Mouse (Mus musculus) NIH3T3 (cell line): ENCODE results near the gene Myl12a.

Experiments
- DNase-seq: peaks from one replicate; pipeline ENCODE4 v3.0.0-alpha.2; 2012; ENCODE audit warnings: low read depth

Gene Myl12a

DNA sequence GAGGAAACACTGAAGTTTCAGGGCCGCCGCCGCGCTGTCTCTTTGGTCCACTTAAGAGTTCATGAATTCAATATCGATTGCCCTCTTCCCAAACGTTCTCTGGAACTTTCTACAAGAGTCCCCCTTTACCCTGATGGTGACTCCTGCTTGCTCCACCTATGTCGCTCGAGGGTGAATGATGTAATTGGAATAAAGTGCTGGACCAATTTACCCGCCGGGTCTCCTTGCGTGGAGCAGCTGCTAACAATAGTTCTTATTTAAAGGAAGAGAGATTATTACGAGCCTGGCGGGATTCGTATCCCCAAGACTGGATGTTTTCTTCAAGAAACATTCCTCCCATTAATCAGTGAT, at the start of gene Myl12a:
Myl12a (minus strand) TSS at position 135 of the 351 bp plus-strand sequence.
- no peak for DNase-seq

DNA sequence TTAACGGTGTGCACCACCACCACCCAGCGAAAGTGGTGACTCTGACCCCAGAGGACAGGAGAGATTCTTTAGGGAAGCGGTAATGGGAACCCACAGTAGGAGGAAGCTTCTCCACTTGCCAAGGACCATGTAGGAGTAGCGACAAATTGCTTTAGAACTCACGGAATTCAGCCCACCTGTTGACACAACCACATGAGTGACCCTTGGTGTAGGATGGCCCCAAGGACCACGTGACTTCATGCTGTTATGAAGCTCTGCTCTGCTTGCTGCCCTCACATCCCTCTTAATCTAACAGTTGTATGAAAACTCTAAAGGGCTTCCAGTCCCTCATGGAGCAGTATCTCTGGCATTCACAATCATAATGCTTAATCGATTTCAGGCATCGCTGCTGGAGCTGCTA, 46.6 kb upstream of the Myl12a start:
- peak; percentile 27 for DNase-seq

DNA sequence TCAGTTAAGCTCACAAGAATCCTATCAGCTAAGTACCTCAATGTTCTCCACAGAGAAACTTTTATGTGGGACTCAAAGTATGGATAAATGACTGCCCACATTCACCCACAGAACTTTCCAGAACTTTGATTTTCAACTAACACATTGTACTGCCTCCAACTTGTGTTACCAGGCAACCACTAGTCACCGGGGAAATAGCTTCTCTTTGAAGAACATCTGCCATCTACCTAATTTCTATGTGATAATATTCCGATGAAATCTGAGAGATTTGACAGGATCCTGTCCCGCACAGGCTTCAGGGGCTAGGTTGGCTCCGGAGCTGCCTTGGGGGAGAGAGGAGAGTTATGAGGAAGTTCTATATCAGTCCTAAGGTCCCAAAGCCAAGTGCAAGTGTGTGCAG, 44.2 kb upstream of the Myl12a start:
- DNase-seq, result no peak

DNA sequence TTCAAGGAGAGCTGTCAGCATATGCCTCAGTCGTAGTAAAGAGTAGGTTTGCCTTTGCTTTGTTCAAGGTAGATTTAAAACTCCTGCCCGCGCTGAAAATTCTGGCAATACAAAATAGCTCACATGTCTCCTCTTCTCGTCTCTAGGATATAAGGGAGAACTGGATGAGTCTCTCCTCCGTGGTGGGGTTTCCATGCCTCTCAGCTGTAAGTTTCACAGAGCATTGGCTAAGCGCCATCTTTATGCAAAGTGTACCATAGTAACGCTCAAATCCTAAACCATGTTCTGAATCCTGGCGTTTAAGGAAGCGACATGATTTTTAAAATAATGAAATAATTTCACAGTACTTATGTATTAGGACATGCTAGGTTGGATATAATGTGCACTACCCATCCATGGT, 42.9 kb upstream of the Myl12a start:
- DNase-seq, result no peak

DNA sequence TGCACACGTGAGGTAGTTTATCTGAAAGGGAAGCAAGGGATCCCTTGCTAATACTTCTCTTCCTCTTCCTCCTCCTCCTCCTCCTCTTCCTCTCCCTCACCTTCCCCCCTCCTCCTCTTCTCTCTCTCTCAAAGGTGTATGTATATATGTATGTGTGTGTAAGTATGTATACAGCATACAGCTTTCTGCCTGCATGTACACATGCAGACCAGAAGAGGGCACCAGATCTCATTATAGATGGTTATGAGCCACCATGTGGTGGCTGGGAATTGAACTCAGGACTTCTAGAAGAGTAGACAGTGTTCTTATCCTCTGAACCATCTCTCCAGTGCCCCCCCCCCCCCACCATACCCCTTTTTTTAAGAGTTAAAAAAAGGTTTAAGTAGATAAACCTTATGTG, 40.0 kb upstream of the Myl12a start:
- no peak for DNase-seq

DNA sequence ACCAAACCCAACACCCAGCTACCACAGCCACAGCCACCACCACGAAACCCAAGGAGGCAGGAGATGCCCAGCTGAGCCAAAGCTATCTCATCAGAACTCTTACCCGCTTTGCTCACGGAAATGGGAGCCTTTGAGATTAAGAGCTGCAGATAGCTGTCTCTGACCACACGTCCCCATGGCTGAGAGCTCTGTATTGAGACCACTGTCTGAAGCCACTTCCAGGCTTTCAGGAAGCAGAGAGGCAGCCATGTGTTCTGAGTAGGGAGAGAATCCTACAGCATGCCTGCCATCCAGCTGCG, 37.9 kb upstream of the Myl12a start:
- DNase-seq, result no peak

DNA sequence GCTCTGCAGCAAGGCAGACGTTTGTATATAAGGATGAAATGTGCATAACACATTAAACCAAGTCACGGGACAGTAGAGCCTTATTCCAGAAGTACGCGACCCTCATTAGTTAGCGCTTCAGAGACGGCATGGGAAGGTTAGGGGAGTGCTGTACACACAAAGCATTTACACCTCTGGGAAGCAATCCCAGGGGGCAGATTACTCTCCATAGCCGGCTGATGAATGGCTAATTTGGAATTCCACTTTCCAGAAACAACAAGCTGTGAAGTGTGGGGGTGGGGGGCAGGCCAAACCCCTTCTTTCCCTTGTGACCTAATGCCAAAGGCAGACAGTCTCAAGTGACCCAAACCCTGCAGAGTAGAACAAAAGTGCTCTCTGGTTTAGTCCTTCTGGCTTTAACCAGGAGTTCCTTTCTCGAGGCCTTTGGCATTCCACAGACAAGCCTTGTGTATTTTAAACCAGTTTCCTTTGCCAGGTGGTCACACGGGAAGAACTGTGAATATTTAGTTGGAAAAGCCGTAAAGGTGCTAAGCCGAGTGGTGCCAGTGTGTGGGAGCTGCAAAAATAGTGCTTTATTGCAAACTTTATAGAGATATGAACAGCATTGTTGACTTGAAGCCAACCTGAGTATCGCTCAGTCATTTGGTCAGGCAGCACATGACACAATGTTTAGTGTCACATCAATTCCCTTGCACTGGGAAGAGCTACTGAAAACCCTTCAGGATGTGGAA, 37.3 kb upstream of the Myl12a start:
- peak; percentile 48 for DNase-seq

DNA sequence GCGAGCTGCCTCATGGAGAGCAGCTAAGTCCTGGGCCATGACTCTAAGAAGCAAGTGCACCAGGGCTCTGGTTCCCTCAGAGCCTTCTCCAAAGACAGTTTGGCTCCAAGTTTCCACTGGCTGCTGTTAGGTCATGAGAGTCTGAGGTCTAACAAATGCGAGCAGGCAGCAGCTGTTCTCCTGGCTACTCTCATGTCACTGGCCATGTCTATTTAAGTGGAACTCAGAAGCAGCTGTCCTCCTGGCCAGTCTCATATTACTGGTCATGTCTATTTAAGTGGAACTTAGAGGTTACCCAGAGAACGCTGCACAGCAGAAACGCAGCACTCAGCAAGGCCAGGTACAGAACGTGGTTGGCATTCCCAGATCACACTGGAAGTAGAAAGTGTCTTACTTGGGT, 36.1 kb upstream of the Myl12a start:
- DNase-seq, result no peak

DNA sequence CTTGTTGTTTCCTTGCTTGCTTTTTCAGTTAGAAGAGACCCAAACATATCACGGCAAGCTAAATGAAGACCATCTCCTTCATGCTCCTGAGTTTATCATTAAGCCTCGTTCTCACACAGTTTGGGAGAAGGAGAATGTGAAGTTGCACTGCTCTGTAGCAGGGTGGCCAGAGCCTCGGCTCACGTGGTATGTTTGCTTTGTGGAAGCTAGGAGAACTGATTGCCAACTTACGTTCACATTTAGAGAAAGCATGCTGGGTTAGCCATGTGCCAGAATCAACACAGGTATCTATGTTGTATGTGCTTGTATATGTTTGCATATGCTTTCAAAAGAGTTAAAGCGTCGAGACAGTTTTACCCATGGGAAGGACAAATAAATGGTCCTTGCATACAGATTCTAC, 34.5 kb upstream of the Myl12a start:
- no peak for DNase-seq

DNA sequence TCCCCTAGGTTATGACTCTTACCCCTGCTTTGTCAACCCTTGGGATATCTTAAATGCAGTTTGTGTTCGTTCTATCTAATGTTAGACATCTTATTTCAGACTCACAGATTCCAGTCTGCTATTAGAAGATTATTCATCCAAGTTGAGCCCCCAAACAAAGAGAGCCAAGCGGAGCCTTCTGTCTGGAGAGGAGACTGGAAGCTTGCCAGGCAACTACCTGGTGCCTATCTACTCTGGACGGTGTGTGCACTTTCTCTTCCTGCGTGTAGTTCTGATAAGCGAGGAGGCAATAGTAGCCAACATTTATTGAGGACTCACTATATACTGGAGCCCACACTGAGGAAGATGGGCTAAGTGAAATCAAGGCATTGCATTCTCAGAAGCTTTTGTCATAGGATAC, 31.8 kb upstream of the Myl12a start:
- no peak for DNase-seq

DNA sequence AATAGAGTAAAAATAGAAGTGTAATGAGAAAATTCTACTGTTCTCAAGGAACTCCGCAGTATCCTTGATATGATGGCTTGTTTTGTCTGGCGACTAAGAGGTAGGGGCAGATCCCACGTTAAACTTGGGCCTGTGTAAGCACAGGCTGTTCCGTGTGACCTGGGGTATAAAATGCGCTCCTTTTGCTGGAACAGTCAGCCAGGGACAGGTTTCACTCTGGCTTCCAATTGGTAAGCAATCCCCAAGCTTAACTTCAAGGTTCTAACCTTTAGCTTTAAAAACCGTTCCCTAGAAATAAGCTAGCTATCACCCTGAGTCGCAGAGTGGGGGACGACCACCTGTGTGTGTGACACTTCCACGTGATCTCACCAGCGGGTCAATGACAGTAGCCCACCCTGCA, 30.0 kb upstream of the Myl12a start:
- DNase-seq, result no peak

DNA sequence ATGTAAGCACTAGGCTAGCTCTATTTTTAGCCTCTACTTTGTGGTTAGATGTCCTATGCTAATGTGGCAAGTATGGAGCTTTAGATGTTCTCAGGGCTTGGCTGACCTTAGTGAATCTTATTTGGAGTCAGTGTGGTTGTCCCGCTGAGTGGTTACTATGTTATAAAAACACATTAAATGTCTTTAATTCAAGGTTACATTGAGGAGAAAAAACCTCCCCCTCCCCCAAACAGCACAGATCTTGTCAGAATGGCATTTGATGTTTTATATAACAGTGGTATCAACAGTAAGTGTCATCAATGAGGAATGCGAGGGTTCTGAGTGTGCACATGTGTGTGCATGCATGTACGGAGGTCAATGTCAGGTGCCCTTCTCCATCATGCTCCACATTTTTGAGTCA, 24.5 kb upstream of the Myl12a start:
- no peak for DNase-seq

DNA sequence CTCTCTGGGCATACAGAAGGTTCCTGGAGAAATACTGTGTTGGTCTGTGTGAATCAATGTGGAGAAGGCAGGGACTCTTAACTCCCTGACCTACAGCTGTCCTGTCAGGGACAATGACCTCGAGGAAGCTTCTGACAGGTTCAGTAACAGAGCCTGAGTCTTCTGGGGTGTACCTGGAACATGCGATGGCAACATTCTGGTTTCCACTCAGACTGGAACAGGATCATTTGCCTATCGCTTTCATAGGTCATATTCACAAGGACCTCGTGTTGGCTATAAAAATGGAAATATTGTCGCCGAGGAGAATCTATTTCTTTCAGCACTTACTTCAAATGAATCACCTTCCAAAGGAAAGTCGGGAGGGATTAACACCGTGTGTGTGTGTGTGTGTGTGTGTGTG, 23.2 kb upstream of the Myl12a start:
- no peak for DNase-seq

DNA sequence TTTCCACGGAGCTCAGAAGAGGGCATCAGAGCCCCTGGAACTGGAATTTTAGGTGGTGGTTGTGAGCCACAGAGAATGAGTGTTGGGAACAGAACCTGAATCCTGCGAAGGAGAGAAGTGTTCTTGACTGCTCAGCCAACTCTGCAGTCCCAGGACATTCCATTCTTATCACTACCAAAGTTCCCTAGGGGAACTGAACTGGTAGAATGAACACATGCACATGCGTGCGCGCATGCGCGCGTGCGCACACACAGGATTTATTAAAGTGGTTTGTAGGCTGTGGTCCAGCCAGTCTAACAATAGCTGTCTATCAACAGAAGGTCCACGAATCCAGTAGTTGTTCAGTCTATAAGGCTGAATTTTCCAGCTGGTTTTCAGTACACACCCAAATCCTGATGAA, 21.4 kb upstream of the Myl12a start:
- no peak for DNase-seq

DNA sequence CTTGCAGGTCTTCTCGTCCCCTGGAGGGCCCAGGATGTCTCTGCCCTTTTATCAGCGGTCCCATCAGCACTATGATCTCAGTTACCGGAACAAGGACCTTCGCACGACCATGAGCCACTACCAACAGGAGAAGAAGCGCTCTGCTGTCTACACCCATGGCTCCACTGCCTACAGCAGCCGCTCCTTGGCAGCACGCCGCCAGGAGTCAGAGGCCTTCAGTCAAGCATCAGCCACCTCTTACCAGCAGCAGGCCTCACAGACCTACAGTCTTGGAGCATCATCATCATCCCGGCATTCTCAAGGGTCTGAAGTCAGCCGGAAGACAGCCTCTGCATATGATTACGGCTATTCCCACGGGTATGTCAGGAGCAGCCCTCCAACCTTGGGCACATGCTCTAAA, 20.2 kb upstream of the Myl12a start:
- DNase-seq, result no peak

DNA sequence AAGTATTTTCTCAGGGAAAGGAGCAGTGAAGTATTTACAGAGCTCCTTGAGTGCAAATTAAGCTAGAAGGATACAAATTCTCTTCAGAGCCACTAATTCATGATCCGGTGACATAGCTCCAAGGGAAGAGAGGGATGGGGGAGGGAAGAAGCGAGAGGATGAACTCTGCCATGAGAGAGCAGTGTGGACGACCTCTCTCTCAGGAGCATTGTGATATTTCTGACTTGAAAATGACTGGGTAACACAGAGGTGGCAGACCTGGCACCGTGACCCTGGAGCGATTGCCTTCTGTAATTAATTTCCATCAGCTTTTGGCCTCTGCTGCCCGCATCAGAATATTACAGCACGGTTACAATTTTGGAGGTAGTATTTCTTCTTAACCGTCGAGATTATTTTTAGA, 17.2 kb upstream of the Myl12a start:
- DNase-seq, result no peak

DNA sequence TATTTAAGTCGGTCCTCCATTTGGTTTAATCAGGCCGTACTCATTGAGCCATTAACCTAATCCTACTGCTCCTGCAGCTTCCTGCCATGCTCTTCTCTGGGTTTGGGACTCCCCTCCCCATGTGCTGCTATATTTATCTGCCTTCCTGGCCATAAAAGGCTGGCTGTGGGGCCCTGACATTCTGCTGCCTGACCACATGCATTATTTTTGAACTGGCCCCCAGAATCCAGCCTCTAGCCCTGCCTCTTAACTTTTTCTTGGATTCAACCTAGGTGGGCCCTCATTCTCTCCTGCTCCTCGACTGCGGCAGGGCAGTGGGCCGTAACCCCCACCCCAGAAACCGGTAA, 16.6 kb upstream of the Myl12a start:
- DNase-seq, result no peak

DNA sequence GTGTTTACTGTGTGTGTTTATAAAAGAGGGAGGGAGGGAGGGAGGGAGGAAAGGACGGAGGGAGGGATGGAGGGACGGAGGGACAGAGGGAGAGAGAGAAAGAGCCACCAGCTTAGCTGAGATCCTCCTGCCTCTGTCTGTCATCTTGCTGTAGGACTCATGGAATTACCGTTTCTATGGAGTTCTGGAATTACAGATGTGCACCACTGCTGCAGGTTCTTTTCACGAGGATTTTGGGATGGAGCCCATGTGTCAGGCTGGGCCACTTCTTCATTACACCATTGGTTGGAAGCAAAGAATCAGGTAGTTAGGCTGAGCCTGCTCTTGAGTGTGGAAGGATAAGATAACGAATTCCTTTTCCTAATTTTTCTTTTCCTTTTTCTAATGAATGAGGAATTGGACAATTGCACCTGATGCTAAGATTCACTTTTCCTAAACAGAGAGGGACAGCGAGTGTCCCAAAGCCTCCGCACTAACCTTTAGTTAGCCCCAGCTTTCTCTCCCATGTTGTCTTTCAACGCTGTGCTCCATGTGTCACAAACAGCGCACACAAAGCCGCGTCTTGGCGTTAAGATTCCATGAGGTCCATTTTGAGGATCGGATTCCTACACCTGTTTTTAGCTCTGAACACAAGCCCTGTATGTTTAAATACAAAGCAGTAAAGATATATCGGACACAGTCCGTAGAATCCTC, 16.1 kb upstream of the Myl12a start:
- DNase-seq, result no peak

DNA sequence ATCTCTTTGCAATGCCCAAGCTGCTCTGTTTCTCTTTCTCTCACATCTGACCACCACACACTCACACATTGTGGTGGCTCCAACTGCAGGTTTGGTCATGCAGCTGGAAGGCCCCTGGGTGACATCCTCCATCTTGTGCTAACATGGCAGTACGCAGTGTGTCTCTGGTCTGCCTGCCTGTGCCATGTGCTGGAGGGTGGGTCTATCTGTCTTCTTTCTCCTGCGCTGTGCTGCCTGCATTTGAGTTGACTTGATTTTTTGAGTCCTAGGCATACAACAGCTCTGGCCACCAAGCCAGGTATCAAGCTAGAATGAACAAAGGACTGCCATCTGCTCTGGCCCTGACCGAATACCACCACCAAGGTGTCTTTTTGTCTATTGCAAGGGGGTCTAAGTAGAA, 15.5 kb upstream of the Myl12a start:
- DNase-seq, result no peak

DNA sequence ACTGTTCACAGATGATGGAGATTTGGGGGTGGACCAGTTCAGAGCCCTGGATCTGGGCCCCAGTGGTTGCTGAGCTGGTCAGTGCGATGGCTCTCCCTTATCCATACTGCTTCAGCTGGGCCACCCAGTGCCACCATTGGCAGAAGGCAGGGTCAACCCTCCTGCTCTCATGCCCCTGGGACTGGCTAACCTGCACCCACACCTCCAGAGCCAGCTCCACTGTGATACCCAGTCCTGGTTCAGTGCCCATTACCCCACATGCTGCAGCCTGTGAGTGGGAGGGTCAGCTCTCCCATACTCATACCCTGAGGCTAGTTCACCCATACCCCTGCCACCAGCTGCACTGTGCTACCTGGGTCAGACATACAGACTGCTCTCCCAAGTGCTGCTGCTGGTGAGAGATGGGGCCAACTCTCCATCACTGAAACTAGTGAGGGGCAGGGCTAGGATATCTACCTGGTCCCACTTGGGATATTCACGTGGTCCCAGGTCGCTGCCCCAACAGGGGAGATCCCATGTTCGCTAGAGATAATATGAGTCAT, 14.8 kb upstream of the Myl12a start:
- DNase-seq, result no peak

DNA sequence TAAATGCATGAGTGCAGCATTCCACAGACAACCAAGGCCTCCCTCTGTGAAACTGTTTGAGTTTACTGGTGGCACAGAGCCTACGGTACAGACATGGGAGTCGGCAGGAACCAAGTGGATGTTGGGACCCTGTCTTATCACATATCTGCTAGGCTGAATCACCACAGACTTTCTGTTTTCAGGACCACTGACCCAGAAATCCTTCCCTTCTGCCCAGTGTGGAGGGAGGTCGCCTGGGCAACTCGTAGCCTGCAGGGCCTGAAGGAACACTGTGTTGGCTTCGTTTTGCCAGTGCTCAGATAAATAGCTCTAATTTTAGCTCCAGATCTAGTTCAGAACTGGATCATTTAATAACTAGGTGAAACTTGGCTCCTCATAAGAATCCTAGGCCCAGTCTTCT, 12.2 kb upstream of the Myl12a start:
- DNase-seq, result no peak

DNA sequence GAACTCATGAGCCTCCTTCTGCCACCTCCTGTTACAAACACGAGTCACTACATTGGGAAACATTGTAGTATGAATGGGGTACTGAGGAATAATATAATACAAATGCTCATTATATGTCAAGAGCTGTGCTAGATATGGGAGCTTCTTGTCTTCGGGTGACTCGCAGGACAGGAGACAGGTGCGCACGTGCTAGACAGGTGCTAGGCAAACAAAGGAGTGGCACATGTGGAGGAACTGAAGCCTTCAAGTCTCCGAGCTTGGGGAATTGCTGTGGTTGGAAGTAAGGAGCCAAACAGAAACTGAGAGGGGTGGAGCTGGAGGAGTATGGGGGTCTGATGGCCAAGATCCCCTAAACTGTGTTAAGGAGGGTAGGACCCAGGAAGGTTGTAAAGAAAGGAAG, 10.4 kb upstream of the Myl12a start:
- DNase-seq, result no peak

DNA sequence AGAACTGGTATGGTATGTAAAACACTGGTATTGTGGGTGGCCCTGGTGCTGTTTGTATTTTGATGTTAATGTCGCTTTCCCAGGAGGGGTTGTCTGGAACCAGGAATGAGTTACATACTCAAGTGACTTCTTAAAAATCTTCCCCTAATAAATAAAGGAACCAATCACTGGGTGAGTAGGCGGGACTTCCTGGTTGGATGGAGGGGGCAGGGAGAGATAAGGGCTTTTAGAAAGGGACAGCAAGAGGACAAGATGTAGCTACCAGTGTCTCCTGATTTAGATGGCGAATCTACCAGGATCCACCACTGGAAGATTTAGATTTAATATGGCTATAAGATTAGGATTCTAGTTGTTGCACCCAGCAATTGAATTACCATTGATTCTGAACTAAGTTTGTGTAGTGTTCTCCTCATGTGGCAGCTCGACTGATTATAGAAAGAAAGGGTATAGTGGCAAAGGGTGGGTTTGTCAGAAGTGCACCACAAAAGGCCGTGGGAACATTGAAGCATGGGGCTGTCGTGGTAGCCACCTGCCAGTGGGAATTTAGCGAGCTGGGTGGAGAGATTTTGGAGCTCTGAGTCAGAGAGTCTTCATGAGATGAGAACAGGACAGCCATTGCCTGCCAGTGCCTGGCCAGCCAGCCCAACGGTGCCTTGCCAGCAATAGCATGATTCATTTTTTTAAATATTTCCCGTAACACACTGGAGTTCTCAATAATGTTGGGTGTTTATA, 9.4 kb upstream of the Myl12a start:
- no peak for DNase-seq
